Mouse (Mus musculus) gastrocnemius, adult 8-10 months (tissue): ENCODE measurements around the gene Dcaf5. TPM values are rescaled to one million over a fixed set of nuclear protein-coding genes. Genes with fewer than 3 reads are reported as not detected.

ENCODE experiments used
- microRNA-seq: library from miRNA; unstranded; fragments of <30 nt; microRNA quantifications from one replicate; pipeline ENCODE4 v1.2.0, GENCODE M21; 2022
- total RNA-seq, 4 experiments: library from RNA; stranded (reverse); gene quantifications; 2 replicates each; pipeline ENCODE4 v1.2.4; 2022

The Dcaf5 gene
- total RNA-seq, 4 experiments from 2014 or later = 45.9 to 66.0 (median 50.9) TPM

Small RNAs within 50 kb of the gene (microRNA-seq; reads per million reads assigned to microRNA genes)
- gene Mir1843a = 366 reads per million, percentile 69 among the genes with 10 or more reads in this experiment

Other genes with a start within 250 kb of the Dcaf5 start
- 1 to 10 TPM; 6.1 to 9.6 (median 7.4) TPM for gene Actn1, start 176.2 kb downstream of the Dcaf5 start, total RNA-seq
- 10 to 100 TPM; 30.6 to 39.1 (median 34.5) TPM for gene Exd2, start 26.5 kb upstream of the Dcaf5 start, total RNA-seq
- 1 to 10 TPM; 1.6 to 2.4 (median 1.8) TPM for gene Galnt16, start 81.7 kb upstream of the Dcaf5 start, total RNA-seq
- gene Slc39a9, start 207.3 kb upstream of the Dcaf5 start, total RNA-seq = 1 to 10 TPM; 5.7 to 9.3 (median 7.8) TPM
- 10 to 100 TPM; 15.8 to 25.7 (median 18.7) TPM for gene Erh, start 207.7 kb upstream of the Dcaf5 start, total RNA-seq